Mouse (Mus musculus): Measurements from ENCODE around the gene Sbpl. TPM values are rescaled to one million over a fixed set of nuclear protein-coding genes. Genes with fewer than 3 reads are reported as not detected.
A peak's percentile ranks its signal among the peaks of the same experiment; 100 is the strongest.

The Sbpl gene
- not detected in 2 replicates for polyA plus RNA-seq (2015; fragmentation: Nextera tagmentation; extraction: Ambion mirVana)

DNA sequence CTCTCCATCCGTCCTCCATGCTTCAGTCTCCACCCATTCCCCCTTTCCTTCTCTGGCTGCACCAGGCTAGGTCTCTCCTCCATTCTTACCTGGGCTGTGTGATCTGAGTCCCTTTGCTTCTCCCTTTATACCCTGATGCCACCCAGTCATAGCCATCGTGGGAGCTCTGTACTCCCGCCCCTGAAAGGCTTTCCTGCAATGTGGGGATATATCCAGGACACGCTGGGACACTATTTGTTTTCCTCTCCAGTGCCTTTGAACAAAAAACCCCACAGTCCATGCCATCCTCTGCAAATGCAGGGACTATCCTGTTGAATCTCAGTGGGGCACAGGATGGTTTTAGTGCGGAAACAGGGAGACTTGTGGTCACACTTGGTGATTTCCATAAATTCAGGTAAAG, at the start of gene Sbpl:
Gene Sbpl (minus strand): TSS at position 101 of the 400 bp plus-strand sequence.
- no peaks in the 10 kb centered on the region for H3K9me3 ChIP-seq
- H3K9ac ChIP-seq, result no peak within 1 kb of the TSS
- H3K36me3 ChIP-seq, result no peaks in the 10 kb centered on the region
- H3K4me1 ChIP-seq, result no peaks in the 10 kb centered on the region
- ATAC-seq (ENCODE audit: borderline replicate concordance, extremely low read depth, low FRiP score, low TSS enrichment), result no peak
- no peak within 1 kb of the TSS for H3K4me2 ChIP-seq
- no peak within 1 kb of the TSS for H3K4me3 ChIP-seq
- H3K27me3 ChIP-seq, result no peaks in the 10 kb centered on the region
- WGBS, result 73% methylated on average over 5 of the region's 5 CpGs
- H3K27ac ChIP-seq, result no peak within 1 kb of the TSS

DNA sequence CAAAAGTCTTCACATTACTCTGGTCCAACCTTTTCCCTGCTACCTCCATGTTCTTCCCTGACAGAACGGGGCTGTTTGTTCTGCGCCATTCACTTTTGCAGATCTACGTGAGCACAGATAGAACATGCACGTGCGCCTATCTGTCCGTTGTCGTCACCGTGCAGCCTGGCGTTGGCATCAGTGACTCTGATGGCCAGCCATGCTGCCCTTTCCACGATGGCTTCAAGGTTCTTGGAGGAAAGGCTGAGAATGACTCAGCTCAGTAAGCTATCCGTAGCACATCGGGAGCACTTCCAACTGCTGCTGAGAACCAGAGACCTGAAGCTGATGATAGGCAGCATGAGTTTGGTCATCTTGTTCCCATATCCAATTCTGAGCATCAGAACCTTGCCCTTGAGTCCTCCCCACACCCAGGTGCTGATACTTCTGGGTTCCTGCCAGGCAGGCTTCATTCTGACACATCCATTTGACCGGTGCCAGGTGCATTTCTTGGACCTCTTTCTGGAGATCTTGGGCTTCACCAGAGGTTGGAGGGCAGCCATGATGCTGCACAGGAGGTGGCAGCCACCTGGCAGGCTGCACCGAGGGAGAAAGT, 49.1 kb upstream of the Sbpl start:
- Histone ChIP-seq H3K4me3 (no peak overlapping the region), H3K9ac (no peak overlapping the region), H3K27me3 (no peaks in the 10 kb centered on the region), H3K4me2 (no peak overlapping the region), H3K4me1 (no peaks in the 10 kb centered on the region), H3K9me3 (no peaks in the 10 kb centered on the region), H3K27ac (no peak overlapping the region), H3K36me3 (no peaks in the 10 kb centered on the region)
- 87% methylated on average over 14 of the region's 14 CpGs for WGBS
- no peak for ATAC-seq (ENCODE audit: borderline replicate concordance, extremely low read depth, low FRiP score, low TSS enrichment)

DNA sequence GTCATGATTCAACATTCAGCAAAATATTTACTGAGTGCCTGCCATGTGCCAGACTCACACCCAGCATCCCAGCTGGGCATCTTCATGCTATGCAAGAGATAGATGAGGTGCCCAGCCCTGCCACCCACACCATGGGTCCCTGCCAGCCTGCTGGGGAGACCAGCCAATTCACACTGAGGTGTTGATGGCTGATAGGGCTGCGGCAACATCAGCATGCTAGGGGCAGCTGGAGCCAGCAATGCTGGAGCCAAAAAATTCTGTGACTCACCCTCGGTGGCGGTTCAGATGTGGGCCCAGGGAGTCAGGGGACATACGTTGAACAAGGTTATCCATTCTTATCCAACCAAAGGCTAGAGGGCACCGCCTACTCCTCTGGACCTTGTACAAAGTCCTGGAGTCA, 45.3 kb upstream of the Sbpl start:
- no peak overlapping the region for H3K4me2 ChIP-seq
- H3K9me3 ChIP-seq, result no peaks in the 10 kb centered on the region
- no peak overlapping the region for H3K4me3 ChIP-seq
- H3K9ac ChIP-seq, result no peak overlapping the region
- 34% methylated on average over 5 of the region's 5 CpGs for WGBS
- no peaks in the 10 kb centered on the region for H3K27me3 ChIP-seq
- peak; percentile 45; the same call in 1 of the 2 replicates for ATAC-seq (ENCODE audit: borderline replicate concordance, extremely low read depth, low FRiP score, low TSS enrichment)
- peaks cover 13% of the 10 kb centered on the region; the same call in 1 of the 2 replicates for H3K4me1 ChIP-seq
- H3K36me3 ChIP-seq, result no peaks in the 10 kb centered on the region
- no peak overlapping the region for H3K27ac ChIP-seq

DNA sequence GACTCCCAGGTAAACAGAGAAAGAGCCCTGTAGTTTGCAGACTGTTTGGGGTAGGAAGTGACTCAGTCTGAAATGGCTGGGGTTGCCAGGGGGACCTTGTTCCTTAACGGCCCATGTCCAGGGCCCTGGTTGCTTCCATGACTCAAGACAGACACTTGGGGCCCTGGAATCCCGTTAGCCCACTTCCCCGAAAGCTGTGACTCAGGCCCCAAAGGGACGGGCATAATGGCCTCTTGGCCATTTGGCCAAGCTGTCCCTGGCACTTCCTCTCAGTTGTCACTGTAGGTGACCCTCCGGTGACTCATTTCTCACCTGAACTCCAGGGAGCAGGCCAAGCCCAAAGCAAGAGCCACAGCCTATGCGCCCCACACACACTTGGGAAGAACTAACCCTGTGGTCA, 43.3 kb upstream of the Sbpl start:
- Histone ChIP-seq H3K27ac (no peak overlapping the region), H3K27me3 (no peaks in the 10 kb centered on the region), H3K9me3 (no peaks in the 10 kb centered on the region), H3K36me3 (no peaks in the 10 kb centered on the region), H3K4me3 (no peak overlapping the region), H3K4me2 (no peak overlapping the region), H3K9ac (no peak overlapping the region), H3K4me1 (peaks cover 16% of the 10 kb centered on the region; the same call in 1 of the 2 replicates)
- no peak for ATAC-seq (ENCODE audit: borderline replicate concordance, extremely low read depth, low FRiP score, low TSS enrichment)
- 40% methylated on average over 6 of the region's 6 CpGs for WGBS

DNA sequence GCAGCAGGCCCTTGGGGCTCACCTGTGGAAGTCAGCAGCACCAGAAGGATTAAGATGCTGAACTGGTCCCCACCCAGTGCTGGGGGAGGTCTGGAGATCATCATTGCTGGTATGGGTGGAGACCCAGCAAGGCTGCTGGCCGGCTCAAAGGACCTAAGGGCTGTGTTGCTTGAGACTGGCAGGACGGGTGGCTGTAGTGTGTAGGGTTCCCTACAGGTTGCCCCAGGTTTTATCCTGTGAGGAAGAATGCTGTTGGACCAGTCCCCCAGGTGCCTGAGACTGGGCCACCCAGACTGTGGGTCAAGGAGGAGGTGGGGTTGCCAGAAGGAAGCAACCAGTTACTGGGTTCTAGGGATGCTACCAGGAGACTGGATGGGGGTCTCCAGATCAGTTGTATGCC, 42.8 kb upstream of the Sbpl start, which contains the start of gene Prss22:
Gene Prss22 (minus strand): TSS at position 200 of the 400 bp plus-strand sequence.
- Histone ChIP-seq H3K27ac (no peak within 1 kb of the TSS), H3K36me3 (no peaks in the 10 kb centered on the region), H3K27me3 (no peaks in the 10 kb centered on the region), H3K4me1 (peaks cover 20% of the 10 kb centered on the region), H3K9ac (no peak within 1 kb of the TSS), H3K9me3 (no peaks in the 10 kb centered on the region), H3K4me2 (peak within 1 kb of the TSS; percentile 34), H3K4me3 (no peak within 1 kb of the TSS)
- WGBS, result 56% methylated on average over 2 of the region's 2 CpGs
- peak; percentile 36; the same call in 1 of the 2 replicates for ATAC-seq (ENCODE audit: borderline replicate concordance, extremely low read depth, low FRiP score, low TSS enrichment)

DNA sequence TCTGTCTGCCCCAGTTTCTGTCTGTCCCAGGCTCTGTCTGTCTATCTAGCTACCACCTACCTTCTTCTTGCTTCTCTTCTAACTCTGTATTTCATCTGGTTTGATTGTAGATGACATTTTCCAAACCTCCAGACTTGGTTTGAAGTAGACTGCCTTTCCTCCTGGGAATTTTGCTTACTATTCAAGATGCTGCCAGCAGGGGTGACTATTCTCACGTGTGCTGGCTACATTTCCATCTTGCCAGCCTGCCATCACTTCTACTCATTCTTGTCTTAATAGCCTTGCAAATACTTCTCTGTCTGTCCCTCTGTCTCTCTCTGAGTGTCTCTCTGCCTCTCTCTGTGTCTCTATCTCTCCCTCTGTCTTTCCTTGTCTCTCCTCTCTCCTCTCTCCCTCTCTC, 40.3 kb upstream of the Sbpl start:
- 29% methylated on average over 1 of the region's 1 CpGs for WGBS
- peaks cover 20% of the 10 kb centered on the region for H3K4me1 ChIP-seq
- H3K27ac ChIP-seq, result no peak overlapping the region
- no peak overlapping the region for H3K4me2 ChIP-seq
- H3K4me3 ChIP-seq, result no peak overlapping the region
- no peak overlapping the region for H3K9ac ChIP-seq
- H3K27me3 ChIP-seq, result no peaks in the 10 kb centered on the region
- H3K9me3 ChIP-seq, result no peaks in the 10 kb centered on the region
- no peak for ATAC-seq (ENCODE audit: borderline replicate concordance, extremely low read depth, low FRiP score, low TSS enrichment)
- H3K36me3 ChIP-seq, result no peaks in the 10 kb centered on the region

DNA sequence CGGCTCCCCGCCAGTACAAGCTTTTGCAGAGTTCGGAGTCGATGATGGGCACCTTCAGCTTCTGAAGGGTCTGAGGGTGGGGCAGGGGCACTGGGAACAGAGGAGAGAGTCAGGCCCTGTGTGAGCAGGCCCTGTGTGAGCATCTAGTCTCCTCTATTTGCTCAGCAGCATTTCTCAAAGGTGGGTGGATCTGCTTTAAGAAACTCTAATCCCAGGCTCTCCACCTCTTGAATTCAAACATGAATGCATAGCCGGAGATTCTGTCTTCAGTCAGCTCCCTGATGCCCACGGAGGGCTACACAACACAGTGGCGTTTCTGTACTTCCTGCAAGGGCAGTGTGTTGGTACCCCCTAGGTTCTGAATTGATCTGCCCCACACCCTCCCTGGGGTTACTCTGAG, 39.6 kb upstream of the Sbpl start:
- Histone ChIP-seq H3K4me1 (peaks cover 20% of the 10 kb centered on the region), H3K9ac (no peak overlapping the region), H3K36me3 (no peaks in the 10 kb centered on the region), H3K27me3 (no peaks in the 10 kb centered on the region), H3K4me2 (no peak overlapping the region), H3K4me3 (no peak overlapping the region), H3K9me3 (no peaks in the 10 kb centered on the region), H3K27ac (no peak overlapping the region)
- no peak for ATAC-seq (ENCODE audit: borderline replicate concordance, extremely low read depth, low FRiP score, low TSS enrichment)
- WGBS, result 73% methylated on average over 7 of the region's 7 CpGs

DNA sequence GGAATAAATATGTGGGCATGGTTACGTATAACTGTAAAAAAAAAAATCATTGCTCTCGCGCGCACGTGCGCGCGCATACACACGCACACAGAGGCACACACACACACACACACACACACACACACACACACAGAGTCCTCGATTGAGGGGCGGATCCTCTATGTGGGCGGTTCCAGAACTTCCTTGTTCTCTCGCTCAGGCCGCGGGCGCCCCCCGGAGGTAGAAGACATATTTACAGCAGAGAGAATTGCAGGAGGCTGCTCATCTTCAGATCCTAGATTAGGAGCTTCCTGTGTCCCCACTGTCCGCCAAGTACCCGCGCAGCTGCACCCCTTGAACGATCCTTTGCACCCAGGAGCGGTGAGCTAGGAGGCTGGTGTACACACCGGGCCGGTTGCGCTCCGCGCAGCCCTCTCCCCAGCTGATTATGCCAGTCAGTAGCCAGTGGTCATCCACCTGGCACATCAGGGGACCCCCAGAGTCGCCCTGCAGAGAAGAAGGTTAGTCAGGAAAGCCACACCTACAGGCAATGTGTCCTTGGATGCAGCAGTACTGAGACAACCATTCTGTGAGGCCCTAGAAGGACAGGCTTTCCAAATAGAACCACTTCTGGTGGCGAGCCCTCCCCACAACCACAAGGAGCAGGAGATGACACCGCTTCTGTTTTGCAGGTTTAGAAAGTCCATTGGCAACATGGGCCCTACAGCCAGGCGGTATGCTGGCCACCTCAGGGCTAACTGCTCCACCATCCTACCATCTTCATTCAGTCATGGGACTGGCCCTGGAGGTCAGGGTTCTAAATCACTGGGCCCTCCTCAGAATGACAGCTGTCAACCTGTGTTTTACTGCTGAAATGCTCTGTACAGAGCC, 38.7 kb upstream of the Sbpl start:
- Histone ChIP-seq H3K9ac (peak overlapping the region; percentile 10; the same call in 1 of the 2 replicates), H3K27me3 (no peaks in the 10 kb centered on the region), H3K4me3 (peak overlapping the region; percentile 21), H3K4me2 (peak overlapping the region; percentile 52), H3K9me3 (no peaks in the 10 kb centered on the region), H3K36me3 (no peaks in the 10 kb centered on the region), H3K4me1 (peaks cover 20% of the 10 kb centered on the region), H3K27ac (no peak overlapping the region)
- ATAC-seq (ENCODE audit: borderline replicate concordance, extremely low read depth, low FRiP score, low TSS enrichment), result peak; percentile 55
- WGBS, result 9% methylated on average over 31 of the region's 31 CpGs

DNA sequence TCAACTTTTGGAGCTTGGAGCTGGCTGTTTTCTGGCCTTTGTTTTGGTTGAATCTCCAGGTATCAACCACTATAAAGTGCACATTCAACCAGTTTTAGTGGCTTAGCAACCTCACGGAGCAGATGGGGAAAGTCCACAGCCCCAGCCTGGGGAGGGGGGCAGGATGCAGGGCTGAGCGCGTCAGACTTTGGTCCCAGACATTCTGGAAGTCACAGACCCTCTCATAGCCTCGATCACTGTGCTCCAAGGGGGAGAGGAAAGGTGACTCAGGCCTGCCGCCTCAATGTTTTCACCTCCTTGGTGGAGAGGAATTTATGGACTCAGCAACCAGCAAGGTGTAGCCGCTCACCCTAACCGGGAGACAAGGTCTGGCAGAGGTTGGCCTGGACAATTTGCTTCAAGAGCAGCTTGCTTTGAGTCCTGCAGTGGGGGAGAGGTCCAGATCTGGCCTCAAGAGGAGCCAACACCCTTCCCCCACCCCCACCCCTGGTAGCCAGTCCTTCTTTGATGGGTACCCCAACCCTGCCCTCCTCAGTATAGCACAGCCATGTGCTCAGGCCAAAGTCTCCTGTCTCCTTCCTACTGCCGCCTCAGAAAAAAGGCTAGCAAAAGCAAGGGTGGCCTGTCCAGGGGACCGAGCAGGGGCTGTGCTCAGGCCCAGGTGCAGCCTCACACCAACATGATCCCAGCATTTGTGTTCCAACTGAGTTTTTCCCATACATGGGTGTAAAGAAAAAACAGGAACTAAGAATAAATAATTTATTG, 37.9 kb upstream of the Sbpl start:
- Histone ChIP-seq H3K36me3 (no peaks in the 10 kb centered on the region), H3K4me1 (peaks cover 13% of the 10 kb centered on the region), H3K27ac (no peak overlapping the region), H3K4me3 (peak overlapping the region; percentile 21; the same call in 1 of the 2 replicates), H3K27me3 (no peaks in the 10 kb centered on the region), H3K9me3 (no peaks in the 10 kb centered on the region), H3K9ac (peak overlapping the region; percentile 24; the same call in 1 of the 2 replicates), H3K4me2 (peak overlapping the region; percentile 52)
- 59% methylated on average over 9 of the region's 9 CpGs for WGBS
- no peak for ATAC-seq (ENCODE audit: borderline replicate concordance, extremely low read depth, low FRiP score, low TSS enrichment)

DNA sequence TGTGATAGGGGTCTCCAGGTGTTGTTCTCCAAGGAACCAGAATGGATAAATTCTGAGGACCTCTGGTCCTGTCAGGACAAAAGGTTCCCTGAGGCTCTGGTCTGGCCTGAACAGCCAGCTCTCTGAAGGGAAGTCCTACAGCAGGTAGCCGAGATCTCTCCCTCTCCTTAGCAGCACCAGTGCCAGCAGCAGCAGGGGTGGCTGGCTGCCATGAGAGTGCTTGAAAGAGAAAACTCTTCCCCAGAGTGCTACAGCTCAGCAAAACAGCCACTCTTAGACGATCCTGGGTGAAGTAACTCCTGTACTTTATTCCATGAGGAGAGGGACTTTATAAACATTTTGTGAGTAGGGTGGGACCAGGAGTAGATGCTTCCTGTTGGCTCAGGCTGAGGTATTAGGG, 34.7 kb upstream of the Sbpl start:
- H3K9me3 ChIP-seq, result no peaks in the 10 kb centered on the region
- H3K4me1 ChIP-seq, result peaks cover 8% of the 10 kb centered on the region
- 24% methylated on average over 2 of the region's 2 CpGs for WGBS
- no peak overlapping the region for H3K4me2 ChIP-seq
- no peaks in the 10 kb centered on the region for H3K27me3 ChIP-seq
- H3K36me3 ChIP-seq, result no peaks in the 10 kb centered on the region
- H3K4me3 ChIP-seq, result no peak overlapping the region
- H3K27ac ChIP-seq, result no peak overlapping the region
- no peak for ATAC-seq (ENCODE audit: borderline replicate concordance, extremely low read depth, low FRiP score, low TSS enrichment)
- H3K9ac ChIP-seq, result no peak overlapping the region

DNA sequence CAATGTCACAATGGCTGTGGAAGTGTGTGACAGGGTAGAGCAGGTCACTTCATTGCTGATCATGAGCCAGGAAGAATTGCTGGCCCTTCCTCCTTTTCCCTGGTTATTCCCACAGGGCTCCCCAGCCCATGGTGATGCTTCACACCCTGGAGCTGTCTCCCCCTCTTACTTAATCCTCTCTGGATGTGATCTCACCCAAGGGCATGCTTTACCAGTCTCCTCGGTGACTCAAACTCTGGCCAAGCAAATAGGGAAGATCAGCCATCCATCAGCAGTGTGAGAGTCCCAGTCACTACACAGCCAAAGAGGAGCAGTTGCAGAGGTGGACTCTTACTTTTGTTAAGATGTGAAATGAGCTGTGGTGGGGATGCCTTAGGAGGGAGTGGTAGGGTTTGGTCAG, 29.9 kb upstream of the Sbpl start:
- no peaks in the 10 kb centered on the region for H3K36me3 ChIP-seq
- no peak overlapping the region for H3K4me3 ChIP-seq
- H3K4me2 ChIP-seq, result no peak overlapping the region
- no peak for ATAC-seq (ENCODE audit: borderline replicate concordance, extremely low read depth, low FRiP score, low TSS enrichment)
- H3K27me3 ChIP-seq, result no peaks in the 10 kb centered on the region
- no peaks in the 10 kb centered on the region for H3K4me1 ChIP-seq
- H3K9me3 ChIP-seq, result no peaks in the 10 kb centered on the region
- H3K9ac ChIP-seq, result no peak overlapping the region
- WGBS, result 69% methylated on average over 1 of the region's 1 CpGs
- H3K27ac ChIP-seq, result no peak overlapping the region

Measured in lung, embryonic 15.5 days (tissue).